ENCODE assay signal across 8 mouse cellular contexts in the genomic region with DNA sequence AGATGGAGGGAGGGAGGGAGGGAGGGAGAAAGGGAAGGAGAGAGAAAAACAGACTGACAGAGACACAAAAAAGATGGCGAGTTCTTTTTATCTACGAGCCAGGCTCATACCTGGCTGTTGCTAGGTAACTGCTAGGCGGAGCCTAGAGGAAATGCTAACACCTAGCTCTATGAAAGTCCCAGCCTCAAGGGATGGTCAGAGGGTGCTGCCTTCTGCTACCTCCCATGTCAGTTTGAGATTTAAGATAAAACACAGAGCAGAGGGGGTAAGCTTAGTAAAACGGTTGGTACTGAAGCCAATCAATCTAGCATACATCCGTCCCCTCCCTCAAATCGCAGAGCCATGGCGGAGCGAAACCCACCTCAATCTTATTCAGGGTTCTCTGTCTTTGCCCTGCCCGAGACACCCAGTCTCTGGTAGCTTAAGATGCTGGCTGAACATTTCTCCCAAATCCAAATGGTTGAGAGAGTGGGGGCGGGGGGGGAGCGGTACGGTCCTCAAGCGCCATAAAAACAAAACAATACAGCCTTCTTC. TPM values are rescaled to one million over a fixed set of nuclear protein-coding genes. Genes with fewer than 3 reads are reported as not detected.
DNase-seq lines count a peak whose midpoint lies in the region; ATAC-seq lines count a peak whose summit lies in the region.

No protein-coding gene starts in this region.

- DNase-seq in kidney, adult 8-10 months: no peak
- DNase-seq in limb, embryonic 11.5 days (ENCODE audit: low spot score): peak; percentile 29
- DNase-seq in Muller cell, postnatal 12 days (ENCODE audit: inconsistent ontology term): no peak
- no peak for DNase-seq in adrenal gland, adult (ENCODE audit: inconsistent age in 2 of 2, low spot score in 1 of 2)

- no peaks in the 10 kb centered on the region for H3K36me3 ChIP-seq in kidney, embryonic 15.5 days
- no peaks in the 10 kb centered on the region for H3K36me3 ChIP-seq in embryonic facial prominence, embryonic 12.5 days
- no peaks in the 10 kb centered on the region for H3K36me3 ChIP-seq in limb, embryonic 11.5 days (ENCODE audit: control insufficient read depth, insufficient read depth, low read length)
- no peaks in the 10 kb centered on the region for H3K36me3 ChIP-seq in midbrain, embryonic 16.5 days (ENCODE audit: control insufficient read depth, insufficient read depth, low read length)

- no peaks in the 10 kb centered on the region for H3K9me3 ChIP-seq in kidney, embryonic 15.5 days (replicated peaks)
- H3K9me3 ChIP-seq in embryonic facial prominence, embryonic 12.5 days: no peaks in the 10 kb centered on the region
- H3K9me3 ChIP-seq in limb, embryonic 11.5 days (ENCODE audit: control insufficient read depth, low read length): no peaks in the 10 kb centered on the region
- H3K9me3 ChIP-seq in midbrain, embryonic 16.5 days (replicated peaks; ENCODE audit: control insufficient read depth, low read length, poor library complexity, severe bottlenecking): no peaks in the 10 kb centered on the region

- ATAC-seq in kidney, embryonic 15.5 days (replicated peaks; ENCODE audit: low FRiP score): no peak; the same call in 1 of the 2 replicates
- ATAC-seq in embryonic facial prominence, embryonic 12.5 days (ENCODE audit: insufficient number of reproducible peaks, insufficient read depth, low FRiP score, low TSS enrichment): peak; percentile 32
- peak; percentile 2; the same call in 1 of the 2 replicates for ATAC-seq in limb, embryonic 11.5 days (ENCODE audit: insufficient number of reproducible peaks, low FRiP score, low TSS enrichment, low read depth)
- ATAC-seq in midbrain, embryonic 16.5 days: peak; percentile 82
- no peak for ATAC-seq in monocyte, adult 5-6 weeks (replicated peaks; ENCODE audit: insufficient number of reproducible peaks, low FRiP score, low TSS enrichment, poor library complexity, severe bottlenecking)

- peak overlapping the region; percentile 63 for H3K4me3 ChIP-seq in kidney, embryonic 15.5 days (replicated peaks)
- H3K4me3 ChIP-seq in embryonic facial prominence, embryonic 12.5 days: peak overlapping the region; percentile 52
- peak overlapping the region; percentile 26 for H3K4me3 ChIP-seq in limb, embryonic 11.5 days (ENCODE audit: low read depth, low read length)
- H3K4me3 ChIP-seq in midbrain, embryonic 16.5 days (ENCODE audit: low read depth, low read length): peak overlapping the region; percentile 47

- peak overlapping the region; percentile 99 for H3K4me2 ChIP-seq in kidney, embryonic 15.5 days
- peak overlapping the region; percentile 97 for H3K4me2 ChIP-seq in embryonic facial prominence, embryonic 12.5 days (replicated peaks)
- peak overlapping the region; percentile 74 for H3K4me2 ChIP-seq in limb, embryonic 11.5 days (ENCODE audit: low read depth, severe bottlenecking)
- peak overlapping the region; percentile 75 for H3K4me2 ChIP-seq in midbrain, embryonic 16.5 days (ENCODE audit: low read length)

- peak overlapping the region; percentile 50 for H3K9ac ChIP-seq in kidney, embryonic 15.5 days
- H3K9ac ChIP-seq in embryonic facial prominence, embryonic 12.5 days: peak overlapping the region; percentile 61
- peak overlapping the region; percentile 38; the same call in 1 of the 2 replicates for H3K9ac ChIP-seq in limb, embryonic 11.5 days (ENCODE audit: low read length)
- peak overlapping the region; percentile 80 for H3K9ac ChIP-seq in midbrain, embryonic 16.5 days (ENCODE audit: low read depth, low read length)

- H3K27ac ChIP-seq in kidney, embryonic 15.5 days: no peak overlapping the region
- peak overlapping the region; percentile 76; the same call in 1 of the 2 replicates for H3K27ac ChIP-seq in embryonic facial prominence, embryonic 12.5 days
- H3K27ac ChIP-seq in limb, embryonic 11.5 days (replicated peaks; ENCODE audit: low read depth, low read length): no peak overlapping the region
- peak overlapping the region; percentile 96 for H3K27ac ChIP-seq in midbrain, embryonic 16.5 days (ENCODE audit: low read length)

- H3K4me1 ChIP-seq in kidney, embryonic 15.5 days: peaks cover 31% of the 10 kb centered on the region
- H3K4me1 ChIP-seq in embryonic facial prominence, embryonic 12.5 days: peaks cover 40% of the 10 kb centered on the region
- H3K4me1 ChIP-seq in limb, embryonic 11.5 days (ENCODE audit: control insufficient read depth, insufficient read depth, low read length): peaks cover 26% of the 10 kb centered on the region
- H3K4me1 ChIP-seq in midbrain, embryonic 16.5 days (ENCODE audit: control insufficient read depth, insufficient read depth, low read length): peaks cover 18% of the 10 kb centered on the region

- 3% methylated on average over 13 of the region's 13 CpGs for whole genome bisulfite sequencing in kidney, embryonic 15.5 days
- 4% methylated on average over 13 of the region's 13 CpGs for WGBS in embryonic facial prominence, embryonic 12.5 days
- 2% methylated on average over 13 of the region's 13 CpGs for WGBS in limb, embryonic 11.5 days
- WGBS in midbrain, embryonic 16.5 days: 1% methylated on average over 12 of the region's 13 CpGs

- H3K27me3 ChIP-seq in kidney, embryonic 15.5 days: peaks cover 17% of the 10 kb centered on the region
- 0 out of 2 replicates have a peak, but pooled peaks cover 6% of the 10 kb centered on the region for H3K27me3 ChIP-seq in embryonic facial prominence, embryonic 12.5 days
- H3K27me3 ChIP-seq in limb, embryonic 11.5 days (ENCODE audit: control insufficient read depth, insufficient read depth, low read length): peaks cover 17% of the 10 kb centered on the region
- no peaks in the 10 kb centered on the region for H3K27me3 ChIP-seq in midbrain, embryonic 16.5 days (ENCODE audit: control insufficient read depth, insufficient read depth, low read depth, low read length)

RNA-seq across cellular contexts. Expression of a gene that starts 27.0 kb away (rescaled TPM):
- polyA plus RNA-seq in kidney, embryonic 15.5 days (2015; fragmentation: Nextera tagmentation; extraction: Ambion mirVana): 43.3 and 45.1 TPM in 2 replicates
- polyA plus RNA-seq in embryonic facial prominence, embryonic 12.5 days (2016; fragmentation: Nextera tagmentation; extraction: Ambion mirVana): 79.5 and 80.6 TPM in 2 replicates
- polyA plus RNA-seq in limb, embryonic 11.5 days (2014; fragmentation: Nextera tagmentation; extraction: Ambion mirVana): 34.3 and 40.6 TPM in 2 replicates
- polyA plus RNA-seq in midbrain, embryonic 16.5 days (2015; fragmentation: Nextera tagmentation; extraction: Ambion mirVana): 58.4 and 62.9 TPM in 2 replicates
- total RNA-seq in monocyte, adult 5-6 weeks (2017): 1.9 TPM in 1 of 3 replicates, not detected in the others

Comparison
In these comparisons a context has a peak if more than half of its experiments do, and no peak if none do; other contexts are left out.
1. ATAC-seq: peak in embryonic facial prominence, embryonic 12.5 days (single experiment), limb, embryonic 11.5 days (single experiment) and midbrain, embryonic 16.5 days (single experiment); none in kidney, embryonic 15.5 days (single experiment) and monocyte, adult 5-6 weeks (single experiment).
2. H3K27ac ChIP-seq: peak in embryonic facial prominence, embryonic 12.5 days (single experiment) and midbrain, embryonic 16.5 days (single experiment); none in kidney, embryonic 15.5 days (single experiment) and limb, embryonic 11.5 days (single experiment).
3. Peak in every context shown above with its lines, with median percentiles within 50 percentile points of each other: H3K4me2 ChIP-seq, H3K4me3 ChIP-seq and H3K9ac ChIP-seq.